Mouse (Mus musculus): Measurements from ENCODE around the gene Arhgef12. TPM values are rescaled to one million over a fixed set of nuclear protein-coding genes. Genes with fewer than 3 reads are reported as not detected.

Gene Arhgef12
- total and polyA plus RNA-seq, 3 experiments, result 5.9 to 76.3 (median 53.3) TPM

- no peak overlapping the region for H3K4me3 ChIP-seq (ENCODE audit: low read depth, low read length)
- TF ChIP-seq TAL1 (conservative IDR thresholded peaks at IDR 0.05; ENCODE audit: low read depth, low read length) (no peak), GATA2 (IDR thresholded peaks at IDR 0.05; ENCODE audit: borderline replicate concordance, low read depth, low read length) (no peak), CTCF (IDR thresholded peaks at IDR 0.05; ENCODE audit: low read depth, low read length) (no peak), POLR2AphosphoS5 (IDR thresholded peaks at IDR 0.05; ENCODE audit: insufficient replicate concordance, low read depth, low read length) (no peak), GATA1 (IDR thresholded peaks at IDR 0.05; ENCODE audit: borderline replicate concordance, low read length) (no peak)
- H3K9me3 ChIP-seq (replicated peaks), result no peaks in the 10 kb centered on the region
- H3K36me3 ChIP-seq (replicated peaks), result no peaks in the 10 kb centered on the region
- H3K4me1 ChIP-seq (ENCODE audit: insufficient read depth, low read depth, low read length), result no peaks in the 10 kb centered on the region
- no peak for DNase-seq (ENCODE audit: low spot score)
- H3K27me3 ChIP-seq (ENCODE audit: insufficient read depth, low read length), result peaks cover 30% of the 10 kb centered on the region
- ATAC-seq (ENCODE audit: extremely low read depth, insufficient number of reproducible peaks, low FRiP score, poor library complexity, severe bottlenecking), result no peak
These were observed 38.2 kb upstream of the Arhgef12 start for GRCm38 (mm10) chr9:43145196-43145595.

DNA sequence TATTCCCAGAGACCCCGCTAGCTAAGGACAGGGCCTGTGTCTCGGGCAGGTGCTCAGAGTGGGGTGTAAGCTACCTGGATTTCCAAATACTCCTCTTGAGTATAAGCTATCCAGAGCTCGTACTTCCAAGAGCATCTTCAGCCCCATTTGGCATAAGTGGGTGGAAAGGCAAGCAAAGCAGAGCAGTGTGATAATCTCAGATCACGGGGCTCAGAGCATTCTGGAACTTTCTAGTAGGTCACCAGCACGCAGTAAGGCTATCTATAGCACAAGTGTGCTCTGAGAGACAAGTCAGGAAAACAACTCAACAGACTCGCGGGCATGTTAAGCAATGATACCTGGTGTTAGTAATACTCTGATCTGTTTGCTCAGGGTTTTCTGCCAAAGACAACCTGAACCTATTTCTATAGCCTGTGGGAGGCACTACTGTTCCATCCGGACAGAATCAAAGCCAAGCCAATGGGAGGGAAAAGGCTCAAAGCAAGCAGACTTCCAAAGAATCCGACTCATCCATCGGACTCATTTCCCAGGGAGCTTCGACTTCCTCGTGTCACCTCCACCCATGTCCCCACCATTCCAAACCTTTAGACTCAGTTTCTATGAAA, 37.3 kb upstream of the Arhgef12 start:
- ATAC-seq (ENCODE audit: extremely low read depth, insufficient number of reproducible peaks, low FRiP score, poor library complexity, severe bottlenecking) (no peak), DNase-seq (ENCODE audit: low spot score) (no peak)
- H3K4me3 ChIP-seq (ENCODE audit: low read depth, low read length), result no peak overlapping the region
- H3K4me1 ChIP-seq (ENCODE audit: insufficient read depth, low read depth, low read length), result no peaks in the 10 kb centered on the region
- TF ChIP-seq POLR2AphosphoS5 (IDR thresholded peaks at IDR 0.05; ENCODE audit: insufficient replicate concordance, low read depth, low read length) (no peak), GATA2 (IDR thresholded peaks at IDR 0.05; ENCODE audit: borderline replicate concordance, low read depth, low read length) (no peak), TAL1 (conservative IDR thresholded peaks at IDR 0.05; ENCODE audit: low read depth, low read length) (no peak), GATA1 (IDR thresholded peaks at IDR 0.05; ENCODE audit: borderline replicate concordance, low read length) (no peak), CTCF (IDR thresholded peaks at IDR 0.05; ENCODE audit: low read depth, low read length) (no peak)
- no peaks in the 10 kb centered on the region for H3K9me3 ChIP-seq (replicated peaks)
- H3K27me3 ChIP-seq (ENCODE audit: insufficient read depth, low read length), result peaks cover 38% of the 10 kb centered on the region
- no peaks in the 10 kb centered on the region for H3K36me3 ChIP-seq (replicated peaks)

GRCm38 (mm10) chr9:43141839-43142238, 34.8 kb upstream of the Arhgef12 start:
- peaks cover 51% of the 10 kb centered on the region for H3K27me3 ChIP-seq (ENCODE audit: insufficient read depth, low read length)
- no peaks in the 10 kb centered on the region for H3K4me1 ChIP-seq (ENCODE audit: insufficient read depth, low read depth, low read length)
- no peaks in the 10 kb centered on the region for H3K36me3 ChIP-seq (replicated peaks)
- TF ChIP-seq CTCF (IDR thresholded peaks at IDR 0.05; ENCODE audit: low read depth, low read length) (peak; percentile 75), TAL1 (conservative IDR thresholded peaks at IDR 0.05; ENCODE audit: low read depth, low read length) (no peak), GATA2 (IDR thresholded peaks at IDR 0.05; ENCODE audit: borderline replicate concordance, low read depth, low read length) (no peak)
- DNase-seq (ENCODE audit: low spot score) (peak; percentile 35), ATAC-seq (ENCODE audit: extremely low read depth, insufficient number of reproducible peaks, low FRiP score, poor library complexity, severe bottlenecking) (no peak)
- no peak overlapping the region for H3K4me3 ChIP-seq (ENCODE audit: low read depth, low read length)
- no peaks in the 10 kb centered on the region for H3K9me3 ChIP-seq (replicated peaks)

GRCm38 (mm10) chr9:43133525-43133924, 26.5 kb upstream of the Arhgef12 start:
- peaks cover 37% of the 10 kb centered on the region for H3K27me3 ChIP-seq (ENCODE audit: insufficient read depth, low read length)
- TF ChIP-seq TAL1 (conservative IDR thresholded peaks at IDR 0.05; ENCODE audit: low read depth, low read length) (no peak), POLR2AphosphoS5 (IDR thresholded peaks at IDR 0.05; ENCODE audit: insufficient replicate concordance, low read depth, low read length) (no peak), CTCF (IDR thresholded peaks at IDR 0.05; ENCODE audit: low read depth, low read length) (no peak), GATA1 (IDR thresholded peaks at IDR 0.05; ENCODE audit: borderline replicate concordance, low read length) (no peak), GATA2 (IDR thresholded peaks at IDR 0.05; ENCODE audit: borderline replicate concordance, low read depth, low read length) (no peak)
- DNase-seq (ENCODE audit: low spot score) (no peak), ATAC-seq (ENCODE audit: extremely low read depth, insufficient number of reproducible peaks, low FRiP score, poor library complexity, severe bottlenecking) (no peak)
- peaks cover 25% of the 10 kb centered on the region for H3K4me1 ChIP-seq (ENCODE audit: insufficient read depth, low read depth, low read length)
- H3K9me3 ChIP-seq (replicated peaks), result no peaks in the 10 kb centered on the region
- no peak overlapping the region for H3K4me3 ChIP-seq (ENCODE audit: low read depth, low read length)
- H3K36me3 ChIP-seq (replicated peaks), result no peaks in the 10 kb centered on the region

GRCm38 (mm10) chr9:43132380-43132779, 25.3 kb upstream of the Arhgef12 start:
- Histone ChIP-seq H3K36me3 (replicated peaks) (no peaks in the 10 kb centered on the region), H3K9me3 (replicated peaks) (no peaks in the 10 kb centered on the region), H3K4me3 (ENCODE audit: low read depth, low read length) (no peak overlapping the region), H3K4me1 (ENCODE audit: insufficient read depth, low read depth, low read length) (peaks cover 25% of the 10 kb centered on the region), H3K27me3 (ENCODE audit: insufficient read depth, low read length) (peaks cover 35% of the 10 kb centered on the region)
- TF ChIP-seq TAL1 (conservative IDR thresholded peaks at IDR 0.05; ENCODE audit: low read depth, low read length) (no peak), CTCF (IDR thresholded peaks at IDR 0.05; ENCODE audit: low read depth, low read length) (no peak), GATA2 (IDR thresholded peaks at IDR 0.05; ENCODE audit: borderline replicate concordance, low read depth, low read length) (no peak), POLR2AphosphoS5 (IDR thresholded peaks at IDR 0.05; ENCODE audit: insufficient replicate concordance, low read depth, low read length) (no peak), GATA1 (IDR thresholded peaks at IDR 0.05; ENCODE audit: borderline replicate concordance, low read length) (no peak)
- DNase-seq (ENCODE audit: low spot score) (no peak), ATAC-seq (ENCODE audit: extremely low read depth, insufficient number of reproducible peaks, low FRiP score, poor library complexity, severe bottlenecking) (no peak)

GRCm38 (mm10) chr9:43131940-43132339, 24.9 kb upstream of the Arhgef12 start:
- H3K27me3 ChIP-seq (ENCODE audit: insufficient read depth, low read length), result peaks cover 37% of the 10 kb centered on the region
- no peak overlapping the region for H3K4me3 ChIP-seq (ENCODE audit: low read depth, low read length)
- peaks cover 25% of the 10 kb centered on the region for H3K4me1 ChIP-seq (ENCODE audit: insufficient read depth, low read depth, low read length)
- DNase-seq (ENCODE audit: low spot score) (no peak), ATAC-seq (ENCODE audit: extremely low read depth, insufficient number of reproducible peaks, low FRiP score, poor library complexity, severe bottlenecking) (no peak)
- TF ChIP-seq CTCF (IDR thresholded peaks at IDR 0.05; ENCODE audit: low read depth, low read length) (no peak), POLR2AphosphoS5 (IDR thresholded peaks at IDR 0.05; ENCODE audit: insufficient replicate concordance, low read depth, low read length) (no peak)
- H3K9me3 ChIP-seq (replicated peaks), result no peaks in the 10 kb centered on the region
- no peaks in the 10 kb centered on the region for H3K36me3 ChIP-seq (replicated peaks)

Data from G1E (cell line).